Mouse (Mus musculus): ENCODE measurements at regions not wholly inside any gene's neighbourhood (a gene's known extent, or its start where the extent isn't known, plus 50 kb on each side); places are given as distances from the start of the nearest gene placed in this dataset. TPM values are rescaled to one million over a fixed set of nuclear protein-coding genes. Genes with fewer than 3 reads are reported as not detected.

DNA sequence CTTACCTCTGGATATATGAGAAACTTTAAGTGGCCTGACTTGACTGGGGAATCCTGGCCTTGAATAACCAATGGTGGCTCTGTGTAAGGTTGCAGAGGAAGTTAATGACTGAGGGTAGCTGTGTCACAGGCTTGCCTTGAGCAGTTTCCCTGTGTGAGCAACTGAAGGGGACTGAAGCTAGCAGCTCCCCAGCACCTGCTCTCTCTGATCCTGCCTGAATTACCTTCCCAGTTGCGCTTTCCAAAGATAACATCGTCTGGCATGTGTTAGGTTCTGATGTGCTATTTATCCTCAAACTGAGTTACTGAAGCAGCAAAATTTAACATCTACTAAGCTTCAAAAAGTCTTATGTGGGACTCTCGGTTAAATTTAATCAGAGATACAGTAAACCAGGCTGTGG is 56.1 kb upstream of the Arpp21 start:
- no peaks in the 10 kb centered on the region for H3K36me3 ChIP-seq
- H3K4me3 ChIP-seq = no peak overlapping the region
- H3K4me1 ChIP-seq = no peaks in the 10 kb centered on the region
- no peak overlapping the region for H3K4me2 ChIP-seq
- no peak overlapping the region for H3K9ac ChIP-seq
- no peaks in the 10 kb centered on the region for H3K9me3 ChIP-seq
- ATAC-seq (ENCODE audit: insufficient number of reproducible peaks, insufficient read depth, low FRiP score, low TSS enrichment, low read depth) = no peak
- H3K27ac ChIP-seq = no peak overlapping the region
- no peaks in the 10 kb centered on the region for H3K27me3 ChIP-seq
- WGBS = 80% methylated on average over 3 of the region's 3 CpGs

Small RNAs in the stretch of these regions (microRNA-seq; reads per million reads assigned to microRNA genes)
- not detected for gene Gm27847

Measured in embryonic facial prominence, embryonic 13.5 days (tissue).